Mouse (Mus musculus): ENCODE measurements at regions not wholly inside any gene's neighbourhood (a gene's known extent, or its start where the extent isn't known, plus 50 kb on each side); places are given as distances from the start of the nearest gene placed in this dataset.
A peak's percentile ranks its signal among the peaks of the same experiment; 100 is the strongest.

DNA sequence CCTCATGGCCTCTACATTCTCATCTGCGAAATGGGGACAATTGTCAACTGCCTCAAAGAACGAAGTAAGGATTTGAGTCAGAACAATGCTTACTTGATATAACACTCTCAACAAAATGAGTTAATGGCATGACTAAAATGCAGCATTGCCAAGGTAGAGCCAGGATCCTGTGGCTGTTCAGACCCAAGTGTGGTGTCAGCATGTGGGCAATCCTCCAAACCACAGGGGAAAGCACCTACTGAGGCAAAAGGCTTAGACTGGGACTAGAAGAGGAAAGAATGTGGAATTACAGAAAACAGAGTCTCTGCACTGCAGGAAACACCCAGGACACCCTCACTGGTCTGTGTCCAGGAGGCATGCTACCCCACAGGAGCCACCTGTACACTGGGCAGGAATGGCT lies 147.8 kb upstream of the Cdh5 start:
- no peaks in the 10 kb centered on the region for H3K36me3 ChIP-seq (ENCODE audit: control insufficient read depth, insufficient read depth, low read length)
- no peaks in the 10 kb centered on the region for H3K4me1 ChIP-seq (ENCODE audit: control insufficient read depth, insufficient read depth, low read length)
- ATAC-seq = no peak
- H3K9me3 ChIP-seq (replicated peaks; ENCODE audit: control insufficient read depth, low read length, poor library complexity, severe bottlenecking) = no peaks in the 10 kb centered on the region
- H3K27me3 ChIP-seq (ENCODE audit: control insufficient read depth, insufficient read depth, low read depth, low read length) = no peaks in the 10 kb centered on the region
- H3K4me3 ChIP-seq (ENCODE audit: low read depth, low read length) = no peak overlapping the region
- H3K27ac ChIP-seq (ENCODE audit: low read length) = no peak overlapping the region
- H3K9ac ChIP-seq (ENCODE audit: low read depth, low read length) = no peak overlapping the region
- WGBS = 97% methylated on average over 2 of the region's 2 CpGs
- H3K4me2 ChIP-seq (ENCODE audit: low read length) = no peak overlapping the region

DNA sequence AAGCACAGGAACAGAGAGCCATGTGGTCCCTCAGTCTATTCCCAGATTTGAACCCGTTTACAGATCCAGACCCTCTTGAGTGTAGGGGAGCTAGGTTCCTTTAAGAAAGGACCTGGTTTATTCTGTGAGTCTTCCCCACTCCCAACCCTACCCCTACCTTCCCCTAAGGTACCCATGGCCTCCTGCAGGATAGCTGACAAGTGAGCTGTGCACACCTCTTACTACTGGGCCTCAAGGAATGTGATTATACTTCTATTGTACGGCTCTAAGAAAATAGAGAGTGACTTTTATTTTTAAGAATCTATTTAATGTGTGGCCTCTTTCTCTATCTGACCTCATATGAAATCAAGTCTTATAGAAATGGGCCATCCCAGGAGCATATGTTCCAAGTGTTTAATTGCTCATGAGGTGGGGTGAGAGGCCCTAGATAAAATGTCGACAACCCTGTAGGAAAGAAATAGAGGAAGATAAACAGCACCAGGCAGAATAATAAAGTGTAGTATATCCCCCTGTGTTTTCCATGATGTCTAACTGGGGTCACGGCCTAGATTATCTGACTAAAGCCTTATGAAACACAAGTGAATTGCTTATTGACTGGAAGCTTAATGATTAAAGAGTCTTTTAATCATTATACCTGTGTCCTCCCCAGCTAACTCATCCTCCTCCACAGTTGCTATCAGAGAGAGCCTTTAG lies 145.7 kb upstream of the Cdh5 start:
- Histone ChIP-seq H3K4me2 (ENCODE audit: low read length) (no peak overlapping the region), H3K36me3 (ENCODE audit: control insufficient read depth, insufficient read depth, low read length) (no peaks in the 10 kb centered on the region), H3K9me3 (replicated peaks; ENCODE audit: control insufficient read depth, low read length, poor library complexity, severe bottlenecking) (no peaks in the 10 kb centered on the region), H3K9ac (ENCODE audit: low read depth, low read length) (no peak overlapping the region), H3K27ac (ENCODE audit: low read length) (no peak overlapping the region), H3K4me3 (ENCODE audit: low read depth, low read length) (no peak overlapping the region), H3K4me1 (ENCODE audit: control insufficient read depth, insufficient read depth, low read length) (no peaks in the 10 kb centered on the region), H3K27me3 (ENCODE audit: control insufficient read depth, insufficient read depth, low read depth, low read length) (no peaks in the 10 kb centered on the region)
- ATAC-seq = no peak
- WGBS = 89% methylated on average over 4 of the region's 4 CpGs

DNA sequence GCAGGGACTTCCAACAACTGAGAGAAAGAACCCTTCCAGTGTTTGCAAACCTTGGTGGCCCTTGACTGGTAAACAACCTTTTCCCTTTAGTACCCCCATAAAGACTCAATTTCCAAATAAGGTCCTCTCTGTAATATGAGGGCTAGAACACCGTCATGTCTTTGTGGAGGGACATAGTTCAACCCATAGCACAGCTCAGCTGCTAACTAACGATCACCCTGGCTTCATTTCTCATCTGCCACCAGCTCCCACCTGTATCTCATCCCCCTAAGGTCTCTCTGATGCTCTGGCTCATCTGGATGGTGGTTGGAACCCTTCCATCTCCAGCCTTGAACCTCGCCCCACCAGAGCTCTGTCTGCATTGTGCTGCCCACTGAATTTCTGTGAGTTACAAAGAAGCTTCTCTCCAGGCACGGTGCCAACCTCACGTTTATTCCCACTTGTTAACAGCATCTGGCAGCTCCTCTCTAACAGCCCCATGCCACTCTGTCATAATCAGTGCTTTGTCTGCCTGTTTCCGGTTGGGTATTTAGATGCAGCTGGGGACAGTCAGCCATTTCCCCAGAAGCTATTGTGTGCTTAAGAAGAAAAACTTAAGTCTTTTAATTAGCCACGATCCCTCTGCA lies 137.0 kb upstream of the Cdh5 start:
- Histone ChIP-seq H3K27me3 (ENCODE audit: control insufficient read depth, insufficient read depth, low read depth, low read length) (no peaks in the 10 kb centered on the region), H3K27ac (ENCODE audit: low read length) (no peak overlapping the region), H3K36me3 (ENCODE audit: control insufficient read depth, insufficient read depth, low read length) (no peaks in the 10 kb centered on the region), H3K4me3 (ENCODE audit: low read depth, low read length) (no peak overlapping the region), H3K4me1 (ENCODE audit: control insufficient read depth, insufficient read depth, low read length) (no peaks in the 10 kb centered on the region), H3K9me3 (replicated peaks; ENCODE audit: control insufficient read depth, low read length, poor library complexity, severe bottlenecking) (no peaks in the 10 kb centered on the region), H3K9ac (ENCODE audit: low read depth, low read length) (no peak overlapping the region), H3K4me2 (ENCODE audit: low read length) (no peak overlapping the region)
- 44% methylated on average over 7 of the region's 7 CpGs for WGBS
- peak; percentile 56; the same call in 1 of the 2 replicates for ATAC-seq

DNA sequence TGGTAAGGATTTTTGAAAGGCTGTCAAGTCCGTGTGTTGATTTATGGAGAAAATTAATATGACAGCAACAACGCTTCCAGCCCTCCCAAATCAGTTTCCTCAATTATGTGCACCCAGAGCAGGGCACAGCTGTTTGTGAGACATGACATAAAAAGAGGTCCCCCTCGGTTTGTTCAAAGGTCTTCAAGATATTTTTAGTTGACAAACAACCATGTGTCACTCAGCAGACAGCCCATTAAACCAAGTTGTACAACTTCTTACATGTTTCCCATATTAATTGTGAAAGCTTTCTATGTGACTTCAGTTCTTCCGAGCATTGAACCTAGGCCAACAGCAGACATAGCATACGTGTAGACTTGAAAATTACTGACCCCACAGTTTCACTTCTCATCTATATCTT lies 131.5 kb upstream of the Cdh5 start:
- Histone ChIP-seq H3K9me3 (replicated peaks; ENCODE audit: control insufficient read depth, low read length, poor library complexity, severe bottlenecking) (no peaks in the 10 kb centered on the region), H3K4me3 (ENCODE audit: low read depth, low read length) (no peak overlapping the region), H3K4me2 (ENCODE audit: low read length) (no peak overlapping the region), H3K27ac (ENCODE audit: low read length) (no peak overlapping the region), H3K36me3 (ENCODE audit: control insufficient read depth, insufficient read depth, low read length) (no peaks in the 10 kb centered on the region), H3K4me1 (ENCODE audit: control insufficient read depth, insufficient read depth, low read length) (no peaks in the 10 kb centered on the region), H3K9ac (ENCODE audit: low read depth, low read length) (no peak overlapping the region), H3K27me3 (ENCODE audit: control insufficient read depth, insufficient read depth, low read depth, low read length) (no peaks in the 10 kb centered on the region)
- 89% methylated on average over 5 of the region's 5 CpGs for WGBS
- ATAC-seq = no peak

DNA sequence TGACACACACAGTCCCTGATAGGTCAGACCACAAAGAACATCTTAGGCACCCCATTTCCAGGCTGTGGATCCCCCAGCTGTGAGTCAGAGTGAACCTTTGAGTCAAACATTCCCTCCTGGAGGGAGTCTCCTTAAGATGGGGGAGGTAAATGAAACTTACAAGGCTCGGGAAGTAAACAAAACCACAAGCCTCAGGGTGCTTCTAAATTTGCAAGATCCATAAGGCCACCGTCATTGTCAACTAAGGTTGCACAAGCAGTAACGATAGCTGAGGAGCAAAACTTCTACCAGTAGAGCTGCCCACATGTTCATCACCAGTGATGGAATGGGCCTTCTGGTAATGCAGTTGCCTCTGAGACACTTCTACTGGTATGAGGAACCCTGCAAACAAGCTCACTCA lies 130.9 kb upstream of the Cdh5 start:
- 90% methylated on average over 3 of the region's 3 CpGs for WGBS
- ATAC-seq = no peak
- no peaks in the 10 kb centered on the region for H3K27me3 ChIP-seq (ENCODE audit: control insufficient read depth, insufficient read depth, low read depth, low read length)
- H3K36me3 ChIP-seq (ENCODE audit: control insufficient read depth, insufficient read depth, low read length) = no peaks in the 10 kb centered on the region
- no peak overlapping the region for H3K4me2 ChIP-seq (ENCODE audit: low read length)
- no peak overlapping the region for H3K4me3 ChIP-seq (ENCODE audit: low read depth, low read length)
- no peak overlapping the region for H3K27ac ChIP-seq (ENCODE audit: low read length)
- H3K9ac ChIP-seq (ENCODE audit: low read depth, low read length) = no peak overlapping the region
- no peaks in the 10 kb centered on the region for H3K9me3 ChIP-seq (replicated peaks; ENCODE audit: control insufficient read depth, low read length, poor library complexity, severe bottlenecking)
- H3K4me1 ChIP-seq (ENCODE audit: control insufficient read depth, insufficient read depth, low read length) = no peaks in the 10 kb centered on the region

DNA sequence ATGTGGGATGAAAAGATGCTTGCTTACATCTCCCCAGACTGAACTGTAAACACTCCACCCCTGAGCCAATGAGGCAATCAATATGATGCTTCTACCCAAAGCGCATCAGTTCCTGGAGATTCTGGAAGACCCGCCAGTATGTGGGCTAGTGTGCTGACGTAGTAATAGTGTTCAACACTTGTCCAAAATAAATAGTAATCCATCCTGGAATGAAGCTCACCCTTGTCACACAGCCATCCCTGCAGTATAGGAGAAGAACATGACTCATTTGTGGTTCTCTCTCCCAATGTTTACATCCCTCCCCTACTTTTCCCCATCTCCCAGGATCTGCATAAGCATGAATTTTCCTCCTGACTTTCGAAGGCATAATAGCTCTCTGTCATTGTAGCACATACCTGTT lies 130.5 kb upstream of the Cdh5 start:
- Histone ChIP-seq H3K4me3 (ENCODE audit: low read depth, low read length) (no peak overlapping the region), H3K9ac (ENCODE audit: low read depth, low read length) (no peak overlapping the region), H3K27me3 (ENCODE audit: control insufficient read depth, insufficient read depth, low read depth, low read length) (no peaks in the 10 kb centered on the region), H3K4me1 (ENCODE audit: control insufficient read depth, insufficient read depth, low read length) (no peaks in the 10 kb centered on the region), H3K36me3 (ENCODE audit: control insufficient read depth, insufficient read depth, low read length) (no peaks in the 10 kb centered on the region), H3K27ac (ENCODE audit: low read length) (no peak overlapping the region), H3K9me3 (replicated peaks; ENCODE audit: control insufficient read depth, low read length, poor library complexity, severe bottlenecking) (no peaks in the 10 kb centered on the region), H3K4me2 (ENCODE audit: low read length) (no peak overlapping the region)
- no peak for ATAC-seq
- 93% methylated on average over 4 of the region's 4 CpGs for WGBS

DNA sequence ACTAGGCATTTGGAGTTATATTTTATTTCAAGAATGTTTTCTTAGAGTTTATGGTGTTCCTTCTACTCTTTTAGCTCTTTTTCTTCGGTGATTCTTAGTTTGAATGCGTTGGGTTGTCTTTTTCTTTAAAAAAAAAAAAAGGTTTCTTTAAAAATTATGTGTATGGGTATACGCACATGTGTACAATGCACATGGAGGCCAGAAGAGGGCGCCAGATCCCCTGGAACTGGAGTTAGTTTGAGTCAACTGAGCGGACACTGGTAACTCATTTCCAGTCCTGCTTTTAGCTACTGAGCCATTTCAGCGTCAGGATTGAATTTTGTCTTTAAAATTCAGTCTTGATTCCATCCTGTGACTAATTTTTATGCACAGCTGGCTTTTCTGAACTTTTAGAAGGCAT lies 124.9 kb upstream of the Cdh5 start:
- ATAC-seq = no peak
- H3K9me3 ChIP-seq (replicated peaks; ENCODE audit: control insufficient read depth, low read length, poor library complexity, severe bottlenecking) = 0 out of 2 replicates have a peak, but pooled peaks cover 2% of the 10 kb centered on the region
- H3K4me2 ChIP-seq (ENCODE audit: low read length) = no peak overlapping the region
- no peak overlapping the region for H3K9ac ChIP-seq (ENCODE audit: low read depth, low read length)
- no peaks in the 10 kb centered on the region for H3K36me3 ChIP-seq (ENCODE audit: control insufficient read depth, insufficient read depth, low read length)
- no peaks in the 10 kb centered on the region for H3K27me3 ChIP-seq (ENCODE audit: control insufficient read depth, insufficient read depth, low read depth, low read length)
- 73% methylated on average over 6 of the region's 6 CpGs for WGBS
- H3K4me1 ChIP-seq (ENCODE audit: control insufficient read depth, insufficient read depth, low read length) = no peaks in the 10 kb centered on the region
- H3K27ac ChIP-seq (ENCODE audit: low read length) = no peak overlapping the region
- H3K4me3 ChIP-seq (ENCODE audit: low read depth, low read length) = no peak overlapping the region

DNA sequence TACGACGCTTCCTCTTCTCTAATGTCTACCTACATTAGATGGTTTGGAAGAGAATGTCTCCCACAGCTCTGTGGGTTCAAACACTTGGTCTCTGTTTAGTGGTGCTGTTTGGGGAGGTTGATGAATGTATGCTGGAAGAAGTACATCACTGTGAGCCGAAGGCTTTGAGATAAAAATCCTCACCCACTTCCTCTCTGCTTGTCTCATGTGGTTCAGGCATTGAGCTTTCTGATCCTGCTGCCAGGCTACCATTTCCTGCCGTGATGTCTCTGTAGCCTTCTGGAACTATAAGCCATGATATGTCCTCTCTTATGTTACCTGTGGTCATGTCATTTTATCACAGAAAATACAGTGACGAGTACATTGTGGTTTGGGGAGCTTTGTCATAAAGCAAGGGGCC lies 122.5 kb upstream of the Cdh5 start:
- Histone ChIP-seq H3K4me1 (ENCODE audit: control insufficient read depth, insufficient read depth, low read length) (no peaks in the 10 kb centered on the region), H3K9ac (ENCODE audit: low read depth, low read length) (no peak overlapping the region), H3K4me2 (ENCODE audit: low read length) (no peak overlapping the region), H3K36me3 (ENCODE audit: control insufficient read depth, insufficient read depth, low read length) (no peaks in the 10 kb centered on the region), H3K4me3 (ENCODE audit: low read depth, low read length) (no peak overlapping the region), H3K27ac (ENCODE audit: low read length) (no peak overlapping the region), H3K27me3 (ENCODE audit: control insufficient read depth, insufficient read depth, low read depth, low read length) (no peaks in the 10 kb centered on the region), H3K9me3 (replicated peaks; ENCODE audit: control insufficient read depth, low read length, poor library complexity, severe bottlenecking) (0 out of 2 replicates have a peak, but pooled peaks cover 2% of the 10 kb centered on the region)
- ATAC-seq = no peak
- 90% methylated on average over 5 of the region's 5 CpGs for WGBS

DNA sequence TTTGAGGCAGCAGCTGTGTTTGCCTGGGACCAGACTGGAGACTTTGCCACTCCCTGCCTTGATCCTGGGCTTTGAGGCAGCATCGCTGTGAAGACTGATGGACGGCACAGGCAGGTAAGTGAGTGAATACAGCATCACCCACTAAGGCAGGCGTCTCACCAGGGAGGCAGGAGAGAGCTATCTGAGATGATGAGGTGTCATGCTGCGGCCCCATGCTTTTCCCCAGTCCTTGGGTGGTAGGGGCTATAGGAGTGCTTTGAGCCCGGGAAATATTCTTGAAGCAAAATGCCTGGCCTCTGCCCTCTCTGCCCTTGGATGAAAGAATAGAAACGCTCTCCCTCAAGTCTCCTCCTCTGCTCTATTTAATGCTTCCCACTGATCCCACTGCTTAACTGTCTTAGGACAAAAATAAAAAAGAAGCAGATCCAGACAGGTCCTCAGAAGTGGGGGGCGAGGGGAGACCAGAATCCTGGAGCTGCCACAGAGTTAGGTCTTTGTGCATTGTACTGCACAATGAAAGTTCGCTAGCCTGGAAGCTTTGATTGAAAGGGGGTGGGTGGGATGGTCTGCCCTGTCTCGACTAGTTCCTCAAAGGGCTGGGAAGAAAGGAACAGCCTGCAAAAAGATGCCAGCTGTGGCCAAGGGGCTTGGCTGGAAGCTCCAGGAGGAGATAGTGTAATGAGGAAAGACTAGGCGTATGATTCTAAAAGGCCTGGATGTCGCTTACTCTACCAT lies 117.4 kb upstream of the Cdh5 start:
- no peak overlapping the region for H3K27ac ChIP-seq (ENCODE audit: low read length)
- 42% methylated on average over 11 of the region's 11 CpGs for WGBS
- ATAC-seq = peak; percentile 67

More for the DNA sequence above, 117.4 kb upstream of the Cdh5 start:
- H3K36me3 ChIP-seq (ENCODE audit: control insufficient read depth, insufficient read depth, low read length) = no peaks in the 10 kb centered on the region
- no peak overlapping the region for H3K9ac ChIP-seq (ENCODE audit: low read depth, low read length)
- H3K4me1 ChIP-seq (ENCODE audit: control insufficient read depth, insufficient read depth, low read length) = no peaks in the 10 kb centered on the region
- no peak overlapping the region for H3K4me2 ChIP-seq (ENCODE audit: low read length)
- no peak overlapping the region for H3K4me3 ChIP-seq (ENCODE audit: low read depth, low read length)
- H3K9me3 ChIP-seq (replicated peaks; ENCODE audit: control insufficient read depth, low read length, poor library complexity, severe bottlenecking) = no peaks in the 10 kb centered on the region; the same call in 1 of the 2 replicates
- no peaks in the 10 kb centered on the region for H3K27me3 ChIP-seq (ENCODE audit: control insufficient read depth, insufficient read depth, low read depth, low read length)
